Mouse (Mus musculus) spleen, adult 2 months (tissue): ENCODE results near the gene Stx1b.

Experiments used
- CTCF ChIP-seq: fragments of 200-500 bp; IDR thresholded peaks from 2 replicates; pipeline ENCODE4 v1.5.1; 2011; ENCODE audit warnings: mild to moderate bottlenecking, inconsistent platforms; ENCODE audit not compliant: insufficient read depth, insufficient read length, insufficient replicate concordance; ENCODE audit errors: extremely low read depth
- POLR2A ChIP-seq: fragments of 200-500 bp; IDR thresholded peaks from 2 replicates; pipeline ENCODE4 v1.6.1; 2011; ENCODE audit warnings: low read depth, low read length, inconsistent platforms

DNA sequence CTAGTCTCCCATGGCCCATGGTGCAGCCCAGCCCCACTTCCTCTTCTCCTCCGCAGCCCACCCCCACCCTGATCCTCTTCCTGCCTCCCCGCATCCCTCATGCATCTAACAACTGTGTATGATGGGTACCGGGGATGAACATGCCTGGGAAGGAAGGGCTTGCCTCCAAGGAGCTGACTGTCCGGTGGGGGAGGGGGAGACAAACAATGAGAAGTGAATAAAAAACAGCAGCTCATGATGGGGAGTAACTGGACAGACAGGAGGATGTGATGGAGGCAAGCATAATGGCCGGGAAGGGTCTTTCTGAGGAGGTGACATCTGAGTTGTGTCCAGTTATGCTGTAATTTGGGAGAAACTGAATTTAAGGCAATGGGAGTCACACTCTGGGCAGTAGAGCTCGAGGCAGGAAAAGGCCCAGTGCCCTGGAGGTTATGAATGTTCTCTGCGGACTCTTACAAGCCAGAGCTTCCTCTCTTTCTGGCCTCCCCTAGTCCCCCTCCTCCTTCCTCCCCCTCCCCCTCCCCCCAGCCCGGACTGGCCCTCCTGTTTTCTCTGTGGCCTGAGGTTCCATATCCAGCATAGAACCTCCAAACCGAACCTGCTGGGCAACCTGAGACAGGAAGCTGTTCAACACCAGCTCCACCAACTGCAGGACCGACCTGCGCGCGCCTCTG, 3.4 kb downstream of the Stx1b start:
- no peak for TF ChIP-seq POLR2A
- no peak for TF ChIP-seq CTCF
